Mouse (Mus musculus) spleen, postnatal 10 days (tissue): Measurements from ENCODE around the gene Nbea.
"Not testable (repeated sequence)": the region's sequence is repeated elsewhere in the genome, so short reads cannot be mapped to it uniquely, and the experiment has no call there.

Experiments
- DNase-seq, 2 experiments: peaks; one replicate each; pipeline ENCODE4 v3.0.0; 2021 to 2022; ENCODE audit warnings: low spot score in 2 of 2

The Nbea gene

DNA sequence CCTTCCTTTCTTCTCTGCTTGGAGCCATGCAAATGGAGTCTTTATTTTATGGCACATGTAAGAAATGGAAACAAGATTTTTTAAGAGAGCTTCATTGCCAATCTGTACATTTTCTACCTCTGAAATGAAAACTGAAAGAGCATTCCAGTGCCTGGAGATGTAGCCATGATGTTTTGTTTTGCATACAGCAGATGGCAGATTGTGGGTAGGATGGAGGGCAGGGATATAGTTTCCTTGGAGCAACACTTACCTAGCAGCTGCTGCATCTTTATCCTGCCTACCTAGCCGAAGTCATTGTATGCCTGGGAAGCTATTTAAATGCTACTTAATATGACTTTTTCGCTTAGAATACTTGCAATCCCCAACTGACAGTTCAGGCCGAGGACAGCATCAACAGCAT lies 518.8 kb downstream of the Nbea start:
- no peak for DNase-seq

DNA sequence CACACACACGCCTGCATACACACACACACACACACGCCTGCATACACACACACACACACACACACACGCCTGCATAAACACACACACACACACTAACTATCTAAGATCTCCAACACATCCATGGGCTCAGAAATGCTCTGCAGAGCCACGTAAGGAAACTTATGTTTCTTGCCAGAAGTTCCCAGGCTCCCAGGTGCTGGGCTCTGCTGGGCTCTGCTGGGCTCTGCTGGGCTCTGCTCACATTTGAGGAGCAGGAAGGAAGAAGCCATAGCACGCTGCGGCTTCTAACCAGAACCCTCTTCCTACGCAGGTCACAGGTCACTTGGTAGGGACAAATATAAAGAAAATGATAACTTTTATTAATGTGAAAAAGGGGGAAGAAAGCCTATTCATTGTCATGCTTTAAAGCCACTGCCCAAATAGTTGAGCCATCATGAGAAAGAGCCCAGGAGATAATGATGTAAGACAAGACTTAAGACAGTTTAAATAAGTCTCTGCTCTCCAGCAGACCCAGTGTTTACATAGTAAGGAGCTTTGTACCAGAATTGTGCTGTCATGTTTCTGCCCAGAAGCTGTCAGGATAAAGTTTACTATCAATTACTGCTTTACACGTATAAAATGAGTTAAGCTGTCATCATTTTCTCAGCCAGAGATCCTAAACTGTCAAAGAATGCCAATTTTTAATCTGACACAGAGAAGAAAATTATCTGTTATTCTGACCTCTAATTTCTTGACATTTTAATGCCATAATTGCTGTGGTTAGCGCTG lies 521.6 kb downstream of the Nbea start:
- DNase-seq: no peak

DNA sequence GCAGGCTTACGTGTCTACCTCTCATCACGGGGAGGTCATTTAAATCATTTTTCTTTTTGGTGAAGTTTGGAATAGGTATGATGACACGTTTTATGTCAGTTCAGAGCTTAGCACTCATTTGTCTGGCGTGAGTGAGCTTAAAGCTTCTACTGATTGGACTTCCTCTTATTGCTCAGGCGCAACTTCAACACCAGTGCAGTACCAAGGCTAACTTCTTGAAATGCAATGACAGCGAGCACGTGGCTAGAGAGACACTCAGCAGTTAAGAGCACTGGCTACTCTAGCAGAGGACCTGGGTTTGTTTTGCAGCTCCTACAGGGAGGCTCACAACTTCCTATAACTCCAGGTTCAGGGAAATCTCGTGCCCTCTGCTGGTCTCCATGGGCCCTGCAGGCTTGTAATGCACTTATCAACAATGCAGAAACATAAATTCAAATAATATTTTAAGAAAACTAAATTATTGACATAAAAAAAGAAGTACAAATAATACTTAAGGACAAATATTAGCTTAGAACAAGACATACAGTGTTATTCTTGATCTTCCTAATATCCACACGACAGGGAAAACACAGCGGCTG lies 523.2 kb downstream of the Nbea start:
- DNase-seq: no peak

DNA sequence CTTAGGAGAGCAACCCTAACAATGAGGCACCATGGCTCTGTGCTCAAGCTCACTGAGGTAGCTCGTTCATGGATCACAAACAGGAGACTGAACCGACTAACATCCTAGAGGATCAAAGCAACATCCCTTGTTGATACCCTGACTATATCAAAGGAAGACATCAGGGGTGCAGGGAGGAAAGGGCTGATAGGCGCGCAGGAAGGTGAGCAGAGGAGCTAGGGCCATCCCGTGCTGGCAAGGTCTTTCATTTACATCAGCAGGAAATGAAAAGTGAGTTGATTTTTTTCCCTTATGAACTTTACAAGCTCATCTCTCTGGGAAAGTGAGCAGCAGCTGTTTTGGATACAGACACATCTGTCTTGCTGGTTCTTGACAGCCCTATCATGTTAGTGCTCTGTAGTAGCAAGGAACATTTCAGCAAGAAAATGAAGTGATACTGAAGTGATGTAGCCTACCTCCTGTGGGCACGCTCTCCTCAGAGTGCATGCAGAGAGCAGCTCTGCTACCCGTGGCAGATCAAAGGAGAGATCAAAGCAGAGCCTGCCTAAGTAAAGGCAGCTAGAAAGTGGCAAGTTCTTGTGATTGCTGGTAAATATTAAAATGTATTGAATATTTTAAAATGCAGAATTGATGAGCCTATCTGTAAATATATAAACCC lies 523.8 kb downstream of the Nbea start:
- no peak for DNase-seq

DNA sequence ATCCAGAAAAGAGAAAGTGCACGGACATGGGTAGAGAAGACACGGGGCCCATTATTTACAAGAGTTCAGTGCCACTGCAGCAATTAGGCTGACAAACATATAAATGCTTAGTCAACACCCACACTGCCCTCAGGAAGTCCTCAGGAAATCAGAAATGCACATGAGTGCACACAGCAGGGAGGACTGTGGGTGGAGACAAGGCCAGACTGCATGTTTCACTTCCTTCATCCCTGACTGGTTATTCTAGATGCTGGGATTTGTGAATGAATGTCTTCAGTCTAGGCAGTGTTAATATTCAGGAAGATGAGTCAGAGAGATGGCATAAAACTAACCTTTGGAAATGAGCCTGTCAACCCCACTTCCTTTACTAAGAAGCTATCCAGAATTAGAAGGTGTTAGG lies 531.2 kb downstream of the Nbea start:
- no peak for DNase-seq

DNA sequence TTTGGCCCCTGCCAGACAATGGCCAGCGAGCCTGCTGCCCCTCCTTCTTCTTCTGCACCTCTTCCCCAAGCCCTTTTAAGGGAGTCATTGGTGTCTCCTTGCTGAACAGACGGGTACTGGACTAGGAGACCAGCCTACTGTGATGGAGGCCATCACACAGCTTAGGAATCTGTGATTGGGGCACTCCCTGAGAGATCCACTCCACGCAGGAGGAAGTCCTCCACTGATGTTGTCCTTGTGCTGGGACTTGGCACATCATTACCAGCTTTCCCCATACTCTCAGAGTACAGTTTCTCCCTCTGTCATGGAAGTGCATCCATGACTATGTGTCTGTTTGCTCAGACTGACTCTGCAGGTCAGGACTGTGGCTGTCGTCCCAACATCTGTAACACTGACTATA lies 531.6 kb downstream of the Nbea start:
- DNase-seq: no peak

DNA sequence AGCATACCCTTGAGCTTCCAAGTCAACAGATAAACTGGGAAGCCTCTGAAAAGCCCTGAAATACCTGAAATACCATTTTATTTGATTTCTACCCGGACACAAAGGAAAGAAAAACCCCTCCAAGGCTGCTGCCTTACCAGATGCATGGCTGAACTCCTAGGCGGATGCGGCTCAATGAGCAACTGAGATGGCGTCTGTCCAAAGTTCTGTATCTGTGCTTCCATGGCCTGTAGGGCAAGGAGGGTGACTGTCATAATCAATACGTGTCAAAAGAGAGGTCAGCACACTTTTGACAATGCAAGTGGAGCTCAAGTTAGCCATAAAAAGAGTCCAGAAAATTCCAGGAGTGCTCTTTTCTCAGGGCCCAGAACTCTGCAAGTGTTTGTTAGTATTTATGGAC lies 534.0 kb downstream of the Nbea start:
- DNase-seq: no peak

DNA sequence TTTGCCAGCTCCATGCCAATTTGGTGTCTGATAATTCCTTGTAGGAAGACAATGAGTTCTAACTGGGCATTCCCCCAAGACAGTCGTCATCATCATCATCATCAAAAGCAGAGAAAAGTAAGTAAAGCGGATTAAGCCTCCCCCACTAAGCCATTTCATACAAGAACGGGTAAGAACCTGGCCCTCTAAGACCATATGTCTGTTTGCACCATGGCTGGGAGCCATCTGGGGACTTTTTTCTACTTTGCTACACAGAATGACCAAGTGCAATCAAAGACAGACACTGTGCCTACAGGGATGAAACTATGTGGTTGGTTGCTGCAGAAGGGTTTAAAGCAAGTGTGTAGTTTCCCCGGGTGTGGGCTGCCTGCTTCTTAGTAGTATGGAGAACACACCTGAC lies 535.2 kb downstream of the Nbea start:
- DNase-seq: no peak

DNA sequence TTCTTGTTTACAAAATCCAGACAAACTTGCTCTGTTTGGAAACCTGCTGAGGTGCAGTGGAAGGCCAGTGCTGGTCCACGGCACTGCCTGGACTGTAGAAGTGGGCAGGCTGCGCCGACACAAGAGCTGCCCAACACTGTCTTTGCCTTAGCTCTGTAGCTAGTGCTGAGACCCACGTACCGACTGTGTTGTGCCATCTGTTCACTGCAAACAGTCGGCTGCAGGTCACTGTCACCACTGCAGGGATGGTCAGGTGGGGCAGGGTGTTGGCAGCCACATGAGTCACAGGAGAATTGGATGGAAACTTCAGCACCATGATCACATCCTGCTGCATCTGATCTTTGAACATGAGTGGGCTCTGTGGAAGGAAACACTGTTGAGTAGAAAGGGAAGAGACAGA lies 536.3 kb downstream of the Nbea start:
- no peak for DNase-seq

DNA sequence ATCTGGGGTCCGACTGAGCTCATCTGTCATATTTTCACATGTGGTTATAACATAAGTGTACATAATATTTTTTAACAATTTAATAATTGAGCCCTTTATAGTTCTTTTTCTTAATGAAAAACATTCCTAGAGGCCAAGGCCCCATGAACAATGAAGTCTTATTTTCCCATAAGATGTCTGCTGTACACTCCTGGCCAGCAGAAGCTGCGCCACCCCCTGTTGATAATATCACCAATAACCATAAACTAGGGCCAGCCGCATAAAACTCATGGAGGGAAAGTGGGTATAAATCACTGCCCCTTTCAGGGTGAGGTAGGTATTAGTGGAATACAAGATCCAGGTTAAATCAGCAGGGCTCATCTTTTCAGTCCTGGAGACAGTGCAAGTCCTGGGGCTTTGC lies 537.1 kb downstream of the Nbea start:
- no peak for DNase-seq

DNA sequence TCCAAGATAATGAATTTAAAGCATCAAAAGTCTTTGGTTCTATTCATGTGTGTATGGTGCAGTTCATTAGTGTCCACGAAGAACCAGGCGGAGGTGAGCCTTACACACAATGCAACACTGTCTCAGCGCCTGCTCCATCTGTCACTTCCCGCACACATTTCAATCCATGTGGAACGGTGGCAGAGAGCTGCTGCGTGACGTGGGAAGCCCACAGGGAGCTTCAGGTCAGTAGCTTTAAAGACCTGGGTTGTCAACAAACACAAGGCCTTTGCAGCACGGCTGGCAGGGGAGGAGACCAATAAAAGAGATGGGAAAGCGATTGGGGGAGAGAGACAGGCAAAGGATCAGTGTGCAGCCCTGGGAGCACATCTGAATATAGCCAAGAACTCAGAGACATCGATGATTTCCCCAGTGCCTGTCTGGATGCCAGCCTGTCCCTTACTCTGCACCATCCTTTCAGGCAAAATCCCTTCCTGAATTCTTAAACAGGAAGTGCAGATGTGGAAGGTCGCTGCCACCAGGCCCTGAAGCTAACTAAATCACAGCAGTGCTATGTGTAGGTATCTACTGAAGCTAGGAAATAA lies 539.4 kb downstream of the Nbea start:
- no peak for DNase-seq

DNA sequence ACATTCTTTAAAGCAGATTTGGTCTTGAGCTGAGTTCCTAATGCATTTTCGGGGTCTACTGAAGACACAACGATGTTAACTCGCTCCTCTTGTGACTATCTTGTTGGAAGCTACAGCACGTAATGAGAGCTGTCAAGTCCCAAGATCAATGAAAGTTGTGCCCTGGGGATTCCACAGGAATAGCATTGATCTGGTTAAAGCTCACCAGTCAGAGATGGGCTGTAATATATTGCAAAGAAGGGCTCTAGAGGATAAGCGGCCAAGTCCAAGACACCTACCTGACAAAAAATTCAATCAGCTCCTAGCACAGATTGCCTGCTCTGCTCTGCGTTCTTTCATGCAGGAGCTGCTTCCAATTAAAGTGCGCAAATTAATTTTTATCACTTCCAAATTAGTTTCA lies 545.8 kb downstream of the Nbea start:
- no peak for DNase-seq

DNA sequence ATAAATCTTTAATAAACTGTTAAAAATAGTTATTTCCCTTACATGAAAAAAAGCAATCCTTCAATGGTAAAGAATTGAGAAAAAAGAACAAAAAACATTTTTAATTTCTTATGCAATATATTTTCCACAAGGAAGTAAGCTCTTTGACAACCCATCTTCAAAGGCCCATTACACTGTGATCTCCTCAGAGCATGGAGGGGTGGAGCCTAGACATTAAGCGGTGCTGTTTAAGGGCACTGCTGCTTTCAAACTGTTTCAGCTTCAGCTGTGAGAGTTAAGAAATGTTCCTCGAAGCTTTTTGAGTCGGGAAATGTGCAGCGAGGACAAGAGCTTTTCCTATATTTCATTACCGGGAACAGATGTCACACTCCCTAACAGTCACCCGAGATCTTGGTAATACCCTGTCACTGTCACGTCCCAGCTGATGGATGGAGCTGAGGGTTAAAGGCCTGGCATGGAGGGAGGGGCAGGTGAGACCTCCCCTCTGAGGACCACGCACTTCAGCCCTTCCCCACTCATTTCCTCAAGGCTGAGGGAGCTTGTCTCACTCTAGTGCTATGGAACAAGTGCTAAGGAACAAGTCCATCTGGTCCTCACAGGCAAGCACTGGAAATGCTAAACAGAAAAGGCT lies 547.8 kb downstream of the Nbea start:
- no peak for DNase-seq

DNA sequence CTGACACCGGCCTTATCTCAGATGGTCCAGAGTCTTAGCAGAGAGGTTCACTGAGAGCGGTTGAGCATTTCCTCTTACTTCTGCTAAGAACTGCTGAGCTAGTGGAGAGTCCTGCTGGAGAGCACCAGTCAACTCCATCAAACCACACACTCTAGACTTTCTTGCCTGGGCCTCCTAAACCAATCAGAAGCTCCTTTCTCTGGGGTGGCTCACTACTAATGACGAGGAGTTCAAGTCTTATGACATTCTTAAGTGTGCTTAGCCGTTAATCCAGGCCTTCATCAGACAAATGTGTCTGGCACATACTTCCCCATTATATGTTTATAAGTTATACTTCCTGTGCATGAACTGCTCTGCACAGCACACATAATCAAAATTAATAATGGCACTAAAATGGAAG lies 556.4 kb downstream of the Nbea start:
- no peak for DNase-seq

DNA sequence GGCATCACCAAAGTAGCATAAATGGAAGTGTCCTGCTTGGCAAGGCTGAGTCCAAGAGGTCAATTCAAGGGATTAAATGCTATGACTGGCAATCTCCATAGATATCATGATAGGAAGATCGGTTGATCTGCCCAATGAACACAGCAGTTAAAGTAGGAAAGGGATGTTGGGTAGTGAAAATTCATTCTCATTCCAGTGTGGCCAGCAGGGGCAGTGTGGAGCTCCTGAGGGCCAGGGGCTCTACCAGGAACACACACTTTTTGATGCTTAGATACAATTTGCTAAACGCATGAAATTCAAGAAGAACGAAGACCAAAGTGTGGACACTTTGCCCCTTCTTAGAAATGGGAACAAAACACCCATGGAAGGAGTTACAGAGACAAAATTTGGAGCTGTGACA lies 561.5 kb downstream of the Nbea start:
- not testable (repeated sequence) for DNase-seq

DNA sequence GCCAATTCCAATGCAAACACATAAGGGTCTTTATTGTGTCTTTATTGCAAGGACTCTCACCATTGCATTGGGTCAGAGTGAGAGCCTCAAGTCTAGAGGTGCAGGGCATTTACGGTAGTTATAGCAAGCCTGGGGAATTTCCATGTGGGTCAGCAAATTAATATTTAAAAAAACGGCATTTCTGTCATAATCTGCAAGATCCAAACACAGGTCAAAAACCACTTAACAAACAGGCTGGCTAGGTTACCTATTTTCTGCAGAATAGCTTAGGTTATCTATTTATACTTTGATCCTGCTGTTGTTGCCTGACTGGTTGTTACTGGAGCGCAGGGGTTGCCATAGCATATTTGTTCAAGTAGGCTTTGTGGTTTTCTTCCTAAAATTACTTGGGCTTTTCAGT lies 565.1 kb downstream of the Nbea start:
- no peak for DNase-seq

DNA sequence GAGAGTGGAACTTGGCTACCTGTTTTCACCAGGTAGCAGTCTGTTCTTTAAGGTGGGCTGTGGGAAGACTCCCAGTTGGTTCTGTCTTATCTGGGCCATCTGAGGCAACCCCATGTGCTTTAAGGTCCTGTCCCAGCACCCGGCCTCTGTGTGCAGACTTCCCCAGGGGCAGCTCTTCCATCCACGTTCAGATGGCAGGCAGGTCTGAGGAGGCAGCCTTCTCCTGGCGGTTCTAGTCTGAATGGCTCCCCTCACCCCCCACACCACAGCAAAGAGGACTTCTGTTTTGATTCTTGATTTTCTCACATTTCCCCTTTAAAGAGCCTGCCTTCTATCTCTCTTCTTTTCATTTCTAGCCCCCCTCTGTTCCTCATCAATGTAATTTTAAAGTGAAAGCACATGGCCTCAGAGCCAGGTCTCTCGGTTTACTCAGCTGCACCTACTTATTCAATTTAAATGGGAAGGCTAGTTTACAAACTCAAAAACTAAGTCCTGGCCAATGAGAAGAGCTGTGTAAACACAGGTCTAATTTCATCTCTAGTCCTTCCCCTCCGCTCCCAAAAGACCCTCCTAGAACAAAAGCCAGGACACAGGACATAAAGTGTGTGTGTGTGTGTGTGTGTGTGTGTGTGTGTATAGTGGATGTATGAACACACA lies 570.9 kb downstream of the Nbea start:
- DNase-seq: no peak

DNA sequence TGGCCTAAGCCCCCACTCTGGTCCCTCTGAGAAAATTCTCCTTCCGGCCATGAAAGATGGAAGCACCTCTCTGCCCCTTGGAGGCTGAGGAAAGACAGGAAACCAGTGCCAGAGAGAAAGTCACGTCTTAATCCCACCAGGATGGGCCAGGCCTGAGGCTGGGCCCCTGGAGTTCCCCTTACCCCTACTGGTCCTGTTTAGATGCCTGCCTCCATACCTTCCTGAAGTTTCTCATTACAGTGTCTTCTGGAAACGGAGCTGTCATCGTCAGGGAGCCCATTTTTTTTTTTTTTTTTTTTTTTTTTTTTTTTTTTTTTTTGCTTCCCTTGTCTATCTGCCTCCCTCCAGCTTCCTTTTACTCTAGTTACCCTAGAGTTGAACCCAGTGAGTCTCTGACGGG lies 571.5 kb downstream of the Nbea start:
- no peak for DNase-seq

DNA sequence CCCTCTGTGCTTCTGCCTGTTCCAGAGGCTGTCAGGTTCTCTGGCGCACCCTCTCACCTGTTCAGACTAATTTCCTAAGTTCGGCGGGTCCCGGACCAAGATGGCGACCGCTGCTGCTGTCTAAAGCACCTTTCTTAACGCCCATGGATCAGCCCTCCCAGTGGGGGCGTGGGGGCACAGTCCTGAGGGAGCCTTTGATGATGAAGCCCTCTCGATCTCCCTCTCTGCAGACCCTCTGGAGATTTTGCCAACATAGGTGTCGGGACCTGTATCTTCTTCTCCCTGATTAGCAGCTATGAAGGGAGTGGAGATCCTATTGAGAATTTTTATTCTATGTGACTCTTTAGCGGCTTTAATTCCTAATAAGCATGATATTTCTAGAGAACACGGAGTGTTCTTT lies 573.3 kb downstream of the Nbea start:
- no peak for DNase-seq

DNA sequence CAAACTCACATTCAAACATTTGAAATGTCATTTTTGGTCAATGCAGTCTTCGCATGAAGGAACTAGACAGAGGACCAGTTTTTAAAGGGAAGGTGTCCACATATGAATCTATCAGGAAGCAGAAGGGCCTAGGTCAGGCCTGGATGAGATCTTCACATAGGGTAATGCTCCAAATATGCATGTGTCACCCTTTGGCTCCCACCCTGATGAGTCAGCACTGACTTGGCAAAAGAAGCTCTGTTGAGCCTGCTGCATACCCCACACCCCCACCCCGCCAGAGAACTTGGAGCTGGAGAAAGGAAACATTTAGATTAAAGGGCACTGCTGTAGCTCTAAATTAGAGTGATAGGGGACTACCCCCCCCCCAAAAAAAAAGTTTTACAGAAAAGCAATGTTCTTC lies 583.2 kb downstream of the Nbea start:
- DNase-seq: no peak

DNA sequence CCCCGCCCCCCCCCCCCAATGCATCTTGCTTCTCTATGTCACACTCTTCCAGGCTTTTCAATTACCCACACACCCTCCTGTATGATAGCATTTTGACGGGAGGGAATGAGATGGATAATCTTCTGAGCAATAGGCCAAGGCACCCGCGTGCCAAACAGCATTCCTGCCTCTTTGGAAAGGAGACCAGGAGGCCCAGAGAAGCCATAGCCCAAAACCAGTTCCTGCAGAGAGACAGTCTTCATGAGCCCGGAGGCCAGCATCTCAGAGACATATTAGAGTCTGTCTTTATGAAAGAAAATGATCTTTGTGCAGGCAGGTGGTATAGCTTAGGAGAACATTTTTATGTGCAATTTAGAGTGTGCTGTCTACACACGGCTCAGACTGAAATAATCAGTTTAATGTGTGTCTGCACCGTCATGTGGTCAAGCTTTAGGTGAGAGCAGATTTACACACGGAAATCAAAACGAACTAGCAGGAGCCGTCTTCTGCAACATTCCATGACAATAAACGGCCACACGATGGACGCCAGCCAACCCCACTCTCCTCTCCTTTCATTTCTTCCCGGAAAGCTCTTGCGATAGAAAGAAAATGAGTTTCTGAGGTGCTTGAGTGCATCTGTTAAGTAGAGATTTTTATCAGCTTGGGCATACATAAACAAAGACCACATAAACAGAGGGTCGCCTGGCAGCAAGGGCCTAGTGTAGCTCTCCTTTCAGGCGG lies 584.0 kb downstream of the Nbea start:
- DNase-seq: no peak
